Mouse (Mus musculus): ENCODE results near the gene Ldb2.
A peak's percentile ranks its signal among the peaks of the same experiment; 100 is the strongest.

Ldb2 gene

DNA sequence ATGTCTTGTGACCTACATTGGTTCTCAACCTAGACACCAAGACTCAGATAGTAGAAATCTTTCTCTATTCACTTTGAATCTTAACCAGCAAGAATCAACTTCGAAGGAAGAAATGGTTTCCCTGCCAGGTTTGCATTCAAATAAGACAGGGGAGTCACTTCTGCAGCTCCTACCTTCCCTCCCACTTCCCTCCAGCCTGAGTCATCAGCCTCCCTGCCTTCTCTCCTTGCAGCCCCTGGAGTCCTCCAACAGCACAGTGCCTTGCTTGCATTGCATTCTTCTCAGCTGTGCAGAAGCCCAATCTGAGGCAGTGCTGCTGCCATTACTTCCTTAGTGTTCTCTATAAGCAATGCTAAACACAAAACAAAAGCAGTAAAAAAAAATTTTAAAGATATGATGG, 79.6 kb downstream of the Ldb2 start:
- no peak for DNase-seq (ENCODE audit: low spot score in 2 of 2)

DNA sequence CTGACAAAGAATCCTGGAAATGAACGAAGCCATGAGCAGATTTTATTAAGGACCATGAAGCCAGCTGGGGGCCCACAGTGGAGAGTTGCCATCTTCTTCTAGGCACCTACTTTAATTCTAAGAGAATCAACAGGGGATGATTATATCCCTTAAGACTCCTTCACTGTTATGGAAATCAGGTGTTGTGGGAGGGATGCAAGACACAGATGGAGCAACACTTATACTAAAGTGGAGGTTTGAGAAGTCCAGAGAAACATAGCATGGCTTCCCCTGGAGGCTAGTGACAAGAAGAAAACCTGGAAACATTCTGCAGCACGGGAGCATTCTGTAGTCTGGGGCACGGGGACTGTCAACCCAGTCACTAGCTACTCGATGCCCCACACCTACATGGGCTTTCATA, 85.0 kb downstream of the Ldb2 start:
- DNase-seq (ENCODE audit: low spot score in 2 of 2), result no peak

DNA sequence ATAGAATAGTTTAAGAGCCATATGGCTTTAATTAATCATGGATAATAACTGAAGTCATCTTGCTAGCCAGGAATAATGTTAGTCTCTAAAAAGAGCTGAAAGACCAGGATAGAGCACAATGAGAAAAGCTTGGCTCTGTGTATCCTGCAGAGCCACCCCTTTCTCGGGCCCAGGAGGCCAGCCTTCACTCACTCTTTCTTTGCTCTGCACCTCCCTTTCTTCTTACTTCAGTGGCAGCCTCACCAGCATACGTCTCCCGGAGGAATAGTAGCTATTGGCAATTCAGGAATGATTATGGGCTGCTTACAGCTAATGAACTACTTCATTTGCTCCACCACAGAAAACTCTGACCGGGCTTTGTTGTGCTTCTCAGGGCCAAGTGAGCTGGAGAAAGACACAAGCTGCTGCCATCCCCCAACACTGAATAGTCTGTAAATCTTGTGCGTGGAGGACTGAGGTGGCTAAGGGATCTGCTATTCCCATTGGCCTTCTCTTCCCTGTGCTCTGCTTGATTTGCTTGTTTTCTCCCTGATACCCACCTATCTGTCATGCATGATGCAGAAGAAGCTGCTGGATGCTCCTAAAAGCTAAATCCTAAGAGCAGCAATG, 86.2 kb downstream of the Ldb2 start:
- no peak for DNase-seq (ENCODE audit: low spot score in 2 of 2)

DNA sequence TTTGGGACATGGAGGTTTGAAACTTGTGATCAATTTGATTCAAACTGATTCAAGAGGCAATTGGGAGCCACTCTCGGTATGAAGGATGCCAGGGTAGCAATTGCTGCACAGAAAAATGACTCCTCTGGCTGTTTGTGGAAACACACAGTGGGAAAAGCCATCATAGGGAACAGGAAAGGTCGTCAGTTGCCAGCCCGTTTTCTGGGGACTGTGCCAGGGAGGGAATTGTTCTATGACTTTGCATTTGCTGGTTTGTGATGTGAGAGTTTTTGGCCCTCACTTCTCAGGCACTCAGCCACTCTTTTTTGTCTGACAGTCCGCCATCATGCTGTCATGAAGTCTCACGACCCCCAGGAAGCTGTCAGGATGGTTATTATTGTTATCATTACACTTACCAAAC, 88.3 kb downstream of the Ldb2 start:
- peak in 1 of 2 experiments; percentile 45 for DNase-seq (ENCODE audit: low spot score in 2 of 2)

DNA sequence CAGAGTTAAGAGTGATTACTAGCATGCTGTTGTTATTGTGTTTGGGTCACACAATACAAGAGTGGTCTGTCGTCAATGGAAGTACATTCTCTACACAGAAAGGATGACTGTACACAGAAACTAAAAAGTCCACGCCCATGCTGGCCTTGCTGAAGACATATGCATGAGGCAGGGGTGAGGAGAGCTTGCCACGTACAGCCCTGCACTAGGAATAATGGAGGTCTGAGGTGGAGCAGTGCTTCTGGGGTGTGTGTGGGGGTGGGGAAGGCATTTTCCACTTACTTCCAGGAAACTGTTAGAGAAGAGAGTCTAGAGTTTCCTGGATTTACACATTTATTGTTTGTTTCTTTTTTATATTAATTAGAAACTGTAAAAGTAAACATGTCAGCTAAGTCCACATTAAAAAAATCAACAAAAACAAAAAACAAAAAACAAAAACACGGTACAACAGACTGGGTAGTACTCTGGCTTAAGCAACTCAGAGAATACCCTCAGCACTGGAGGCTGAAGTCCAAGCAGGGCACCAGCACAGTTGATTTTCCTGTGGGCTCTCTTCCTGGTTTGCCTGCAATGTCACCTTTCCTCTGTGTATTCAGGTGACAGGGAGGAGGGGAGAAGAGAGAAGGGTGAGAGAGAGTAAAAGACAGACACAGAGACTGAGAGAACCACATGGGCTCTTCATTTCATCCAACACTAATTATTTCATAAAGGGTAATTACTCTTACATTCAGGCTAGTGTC, 89.2 kb downstream of the Ldb2 start:
- DNase-seq (ENCODE audit: low spot score in 2 of 2), result no peak

DNA sequence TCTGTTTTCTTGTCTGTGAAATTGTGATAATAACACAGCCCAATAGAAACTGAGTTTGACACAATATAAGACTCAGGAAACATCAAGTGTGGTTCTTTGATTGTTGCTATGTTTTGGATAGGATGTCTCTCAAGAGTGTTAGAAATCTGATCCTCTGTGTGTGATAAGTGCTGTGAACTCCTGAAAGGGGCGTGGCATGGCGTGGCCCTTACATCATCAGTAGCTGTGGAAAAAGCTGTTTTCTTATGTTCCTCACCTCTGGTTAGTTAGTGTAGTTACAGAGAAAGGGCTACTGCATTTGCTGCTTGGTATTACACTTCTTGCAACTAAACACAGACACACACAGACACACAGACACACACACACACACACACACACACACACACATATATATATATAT, 90.2 kb downstream of the Ldb2 start:
- no peak for DNase-seq (ENCODE audit: low spot score in 2 of 2)

DNA sequence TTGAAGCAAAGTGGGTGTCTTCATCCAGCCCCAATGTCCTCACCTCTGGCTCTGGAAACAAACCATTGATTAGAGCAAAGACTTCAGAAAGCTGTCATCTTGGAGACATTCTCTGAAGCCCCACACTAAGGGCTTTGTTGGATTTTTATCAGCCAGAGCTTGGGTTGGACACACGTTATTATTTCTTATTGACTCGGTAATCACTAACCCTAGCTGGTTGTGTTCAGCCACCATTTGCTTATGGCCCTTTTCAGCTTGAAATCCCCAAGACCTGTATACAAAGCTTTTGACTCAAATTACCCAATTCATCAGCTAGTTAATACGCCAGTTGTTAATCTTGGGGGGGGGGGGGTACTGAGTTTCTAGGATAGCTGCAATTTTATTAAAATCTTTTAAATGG, 91.5 kb downstream of the Ldb2 start:
- no peak for DNase-seq (ENCODE audit: low spot score in 2 of 2)

DNA sequence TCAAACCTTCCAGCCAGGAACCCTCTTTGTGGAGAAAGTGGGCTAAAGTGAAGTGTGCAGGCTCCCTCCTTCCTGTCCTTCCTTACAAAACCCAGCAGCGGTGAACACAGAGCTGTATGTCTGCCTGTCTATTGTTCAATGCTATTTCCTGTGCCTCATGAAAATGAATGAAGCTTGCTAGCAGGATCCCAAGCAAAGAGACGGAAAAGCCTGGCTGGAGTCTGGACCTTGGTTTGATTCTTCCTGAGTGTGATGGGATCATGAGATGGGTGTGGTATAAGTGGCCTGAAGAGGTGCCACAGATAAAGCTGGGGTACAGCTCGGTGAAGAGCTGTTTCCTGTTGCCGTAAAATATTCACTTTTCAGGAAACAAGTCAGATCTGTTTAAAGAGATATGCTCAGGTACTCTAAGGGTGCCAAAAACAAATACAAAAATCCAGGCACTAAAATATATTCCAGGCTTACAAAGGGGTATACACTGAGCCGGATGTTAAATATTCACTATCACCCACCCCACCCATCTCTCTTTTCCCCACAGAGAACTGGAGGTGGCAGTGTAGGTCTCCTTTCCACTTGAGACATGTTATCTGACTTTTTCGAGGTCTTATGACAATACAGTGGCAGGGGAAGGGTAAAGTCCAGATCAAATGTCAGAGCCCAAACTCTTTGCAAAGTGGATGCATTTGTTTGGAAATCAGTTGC, 92.3 kb downstream of the Ldb2 start:
- DNase-seq (ENCODE audit: low spot score in 2 of 2), result no peak

DNA sequence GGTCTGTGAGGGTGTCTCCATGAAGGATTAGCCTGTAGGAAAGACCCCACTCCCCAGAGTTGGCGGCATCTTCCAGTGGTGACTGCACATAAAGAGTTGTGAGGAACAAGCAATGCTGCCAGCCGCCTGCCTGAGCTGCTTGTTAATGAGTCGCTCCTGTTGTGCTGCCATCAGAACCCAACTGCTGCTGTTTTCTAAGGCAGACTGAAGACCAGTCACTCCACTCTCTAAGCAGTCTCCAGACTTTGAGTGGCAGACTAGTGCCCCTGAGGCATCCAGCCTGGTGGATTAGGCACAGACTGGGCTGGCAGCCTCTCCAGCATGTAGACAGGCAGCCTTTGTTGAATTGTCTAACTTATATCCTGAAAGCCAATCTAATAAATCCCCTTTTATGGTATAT, 101.5 kb downstream of the Ldb2 start:
- DNase-seq (ENCODE audit: low spot score in 2 of 2), result peak; percentile 21 to 27

DNA sequence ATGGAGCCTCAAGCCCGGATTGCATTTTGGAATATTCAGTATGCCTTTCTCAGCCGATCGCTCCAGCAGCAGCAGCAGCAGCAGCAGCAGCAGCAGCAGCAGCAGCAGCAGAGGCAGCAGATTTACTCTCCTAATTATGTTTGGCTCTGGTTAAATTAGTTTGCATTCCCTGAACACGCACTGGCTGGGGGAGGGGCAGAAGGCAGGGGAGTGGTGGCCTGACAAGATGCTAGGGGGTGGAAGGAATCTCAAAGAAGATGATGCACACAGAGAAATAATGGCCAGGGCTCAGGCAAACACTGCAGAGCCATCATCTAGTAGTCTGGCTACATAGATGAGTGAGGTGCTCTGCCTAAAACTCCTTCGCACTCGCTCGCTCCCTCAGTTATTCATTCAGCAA, 102.9 kb downstream of the Ldb2 start:
- no peak for DNase-seq (ENCODE audit: low spot score in 2 of 2)

DNA sequence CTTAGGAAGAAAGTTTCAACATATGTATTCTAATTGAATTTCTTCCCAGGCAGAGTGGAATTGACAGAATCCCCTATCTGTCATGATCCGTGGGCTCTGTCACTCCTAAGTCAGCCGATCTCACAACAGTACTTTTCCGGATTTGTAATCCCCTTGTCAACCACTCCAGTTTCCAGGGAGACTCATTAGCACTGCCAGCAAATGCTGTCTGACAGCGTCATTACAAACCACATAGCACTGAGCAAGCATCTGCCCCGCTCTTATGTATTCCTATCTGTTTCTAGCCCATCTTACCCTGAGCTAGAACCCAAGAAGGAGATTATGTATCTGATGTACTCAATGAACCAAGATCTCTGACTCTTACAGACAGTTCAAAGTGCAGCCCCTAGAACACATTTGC, 105.8 kb downstream of the Ldb2 start:
- no peak for DNase-seq (ENCODE audit: low spot score in 2 of 2)

DNA sequence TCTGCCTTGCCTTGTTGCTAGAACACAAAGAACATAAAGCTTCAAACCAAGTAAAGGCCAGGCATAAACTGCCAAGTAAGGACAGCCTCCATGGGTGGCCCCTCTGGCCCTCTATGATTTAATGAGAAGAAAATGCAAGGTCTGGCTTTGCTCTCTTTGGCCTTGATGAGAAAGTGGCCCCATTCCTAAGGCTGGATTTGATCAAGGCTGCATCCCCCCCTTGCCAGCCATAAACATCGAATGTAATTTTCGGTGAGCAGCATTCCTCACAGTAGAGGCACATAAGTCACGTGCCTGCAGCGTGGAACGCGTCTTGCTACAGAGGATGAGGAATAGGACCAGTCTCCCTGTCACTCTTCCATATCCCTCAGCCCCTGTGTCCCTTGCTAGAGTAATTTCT, 113.1 kb downstream of the Ldb2 start:
- DNase-seq (ENCODE audit: low spot score in 2 of 2), result no peak

DNA sequence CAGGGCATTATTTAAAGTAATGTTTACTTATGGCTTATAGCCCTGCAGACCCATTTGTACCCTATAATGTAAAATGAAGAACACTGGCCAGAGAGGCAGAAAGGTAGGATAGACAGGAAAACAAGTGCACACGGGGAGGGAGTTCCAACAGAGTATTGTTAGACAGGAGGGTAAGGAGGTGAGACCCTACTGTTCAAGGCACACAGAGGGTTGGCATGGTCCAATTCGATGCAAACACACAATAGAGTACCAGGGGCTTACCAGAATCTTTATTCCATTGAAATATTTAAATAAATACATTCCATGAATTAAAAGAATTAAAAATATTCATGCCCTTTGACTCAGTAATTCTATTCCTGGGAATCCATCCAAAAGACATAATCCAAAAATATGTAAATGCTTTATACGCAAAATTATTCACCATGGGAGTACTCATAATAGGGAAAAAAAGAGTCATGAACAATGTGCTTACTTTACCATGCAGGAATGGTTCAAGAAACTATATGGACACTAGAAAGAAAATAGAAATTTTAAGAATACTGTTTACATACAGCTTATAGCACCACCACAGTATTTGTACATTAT, 118.3 kb downstream of the Ldb2 start:
- no peak for DNase-seq (ENCODE audit: low spot score in 2 of 2)

DNA sequence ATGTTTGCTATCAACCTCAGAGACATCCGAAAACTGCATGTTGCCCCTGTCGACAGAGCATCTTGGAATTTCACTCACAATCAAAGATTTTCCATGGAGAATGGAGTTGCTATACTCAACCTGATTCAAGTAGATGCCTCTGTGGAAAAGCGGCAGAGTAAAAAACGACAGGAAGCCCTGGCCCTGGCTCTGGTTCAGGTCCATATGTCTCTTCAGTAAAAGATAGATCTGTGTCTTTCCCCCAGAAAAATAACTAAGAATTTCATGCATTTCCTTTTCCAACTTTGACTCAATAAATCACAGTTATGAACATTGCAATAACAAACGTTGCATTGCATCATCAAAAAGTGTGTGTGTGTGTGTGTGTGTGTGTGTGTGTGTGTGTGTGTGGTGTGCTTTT, 121.7 kb downstream of the Ldb2 start:
- no peak for DNase-seq (ENCODE audit: low spot score in 2 of 2)

DNA sequence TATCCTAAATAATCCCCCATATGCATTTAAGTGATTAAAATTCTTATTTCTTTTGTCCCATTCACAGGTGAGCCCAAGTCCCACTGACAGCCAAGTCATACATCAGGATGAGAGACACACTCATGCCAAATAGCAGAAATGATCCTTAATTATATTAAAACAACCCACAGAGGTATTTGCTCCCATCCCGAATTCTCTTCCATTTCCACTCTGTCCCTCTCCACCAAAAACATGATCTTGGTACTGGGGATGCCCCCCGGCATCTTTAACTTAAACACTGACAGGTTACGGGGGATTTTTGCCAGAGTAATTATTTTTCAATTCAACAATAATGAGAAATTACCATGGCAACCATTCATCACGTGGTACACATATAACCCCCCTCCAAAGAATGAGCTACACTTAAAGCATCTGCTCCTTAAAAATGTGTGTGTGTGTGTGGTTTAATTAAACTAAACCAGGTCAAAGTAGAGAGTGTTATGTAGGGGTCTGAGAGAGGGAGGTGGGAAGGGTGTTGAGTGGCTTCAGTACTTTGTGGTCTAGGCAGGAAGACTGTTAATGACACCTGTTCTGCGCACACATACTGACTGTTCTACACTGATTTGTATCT, 123.2 kb downstream of the Ldb2 start:
- no peak for DNase-seq (ENCODE audit: low spot score in 2 of 2)

DNA sequence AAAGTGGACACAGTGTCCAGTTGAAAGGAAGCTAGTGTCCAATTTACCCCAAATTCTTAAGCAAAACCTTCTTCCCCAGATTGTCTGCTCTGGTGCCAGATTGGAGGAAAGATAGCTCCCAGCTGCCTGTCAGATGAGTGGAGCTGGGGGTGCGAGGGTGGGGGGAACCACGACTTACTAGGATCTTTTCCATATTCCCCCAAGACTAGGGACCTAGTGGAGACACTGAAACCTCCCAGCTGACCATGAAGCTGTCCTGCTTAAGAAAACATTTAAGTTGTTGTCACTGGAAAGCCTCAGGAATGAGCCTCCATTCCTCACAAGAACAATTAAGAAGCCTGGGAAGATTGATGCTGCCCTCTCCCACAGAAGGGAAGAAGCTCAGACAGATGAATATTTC, 129.1 kb downstream of the Ldb2 start:
- no peak for DNase-seq (ENCODE audit: low spot score in 2 of 2)

DNA sequence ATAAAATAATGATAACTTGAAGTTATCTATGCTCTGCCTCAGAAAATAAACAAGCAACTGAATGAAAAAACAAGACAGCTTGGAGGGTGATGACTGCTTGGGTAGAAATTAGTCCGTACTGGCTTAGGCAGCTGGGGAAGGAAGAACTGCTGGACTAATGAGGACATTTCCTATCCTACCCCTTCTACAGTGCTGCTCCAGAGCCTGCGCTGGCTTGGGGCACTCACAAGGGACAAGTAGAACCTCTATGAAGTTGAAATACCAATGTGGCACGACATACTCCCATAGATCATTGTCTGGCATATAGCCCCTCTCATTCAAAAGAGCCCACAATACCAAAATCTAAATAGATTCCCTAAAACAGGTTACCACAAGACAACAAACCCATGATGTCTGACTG, 131.6 kb downstream of the Ldb2 start:
- no peak for DNase-seq (ENCODE audit: low spot score in 2 of 2)

DNA sequence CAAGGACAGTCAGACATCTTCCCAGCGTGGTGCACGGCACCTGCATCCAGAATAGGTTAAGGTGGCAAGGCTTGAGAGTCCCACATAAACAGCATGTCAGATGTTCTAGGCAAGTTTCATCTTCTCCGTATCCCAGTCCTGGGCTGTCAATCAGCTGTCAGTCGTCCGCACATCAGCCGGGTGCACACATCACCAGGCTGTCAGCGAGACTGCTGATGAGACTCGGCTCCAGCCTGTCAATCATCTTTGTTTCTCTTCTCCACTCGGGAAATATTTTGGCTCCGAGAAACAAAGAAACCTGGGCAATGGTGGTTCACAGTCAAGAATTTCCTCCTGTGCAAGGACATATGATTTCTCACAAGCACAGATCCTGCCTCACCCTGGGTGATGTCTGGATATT, 132.1 kb downstream of the Ldb2 start:
- no peak for DNase-seq (ENCODE audit: low spot score in 2 of 2)

DNA sequence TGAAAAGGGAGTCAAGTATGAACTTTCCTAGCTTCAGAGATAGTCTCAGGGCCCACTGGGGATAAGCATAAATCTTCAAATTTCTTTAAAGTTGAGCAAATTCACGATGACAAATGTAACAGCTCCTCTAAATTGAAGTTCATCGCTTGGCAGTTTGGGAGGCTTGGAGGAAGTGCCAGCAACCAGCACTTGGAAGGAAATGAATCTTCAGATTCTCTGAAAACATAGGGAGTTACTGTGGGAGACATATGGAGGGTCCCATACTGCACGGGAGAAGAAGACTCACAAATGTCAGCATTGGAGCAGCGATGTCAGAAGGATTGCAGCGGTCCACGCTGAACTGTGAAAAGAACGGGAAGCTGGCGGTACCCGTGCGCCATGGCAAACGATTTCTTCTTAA, 139.8 kb downstream of the Ldb2 start:
- DNase-seq (ENCODE audit: low spot score in 2 of 2), result no peak

DNA sequence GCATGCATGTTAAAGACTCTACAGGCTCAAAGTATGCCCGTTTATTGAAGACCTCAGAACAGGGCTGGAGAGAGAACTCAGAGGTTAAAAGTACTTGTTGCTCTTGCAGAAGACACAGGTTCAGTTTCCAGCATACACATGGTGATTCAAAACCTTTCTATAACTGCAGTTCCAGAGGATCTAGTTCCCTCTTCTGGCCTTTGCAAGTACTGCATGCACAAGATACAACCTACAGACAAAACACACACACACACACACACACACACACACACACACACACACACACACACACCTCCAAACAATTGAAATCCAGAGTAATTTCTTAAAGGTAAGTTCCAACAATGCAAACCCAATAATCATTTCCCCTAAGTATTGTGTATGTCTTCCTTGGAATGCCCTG, 142.8 kb downstream of the Ldb2 start:
- no peak for DNase-seq (ENCODE audit: low spot score in 2 of 2)

DNA sequence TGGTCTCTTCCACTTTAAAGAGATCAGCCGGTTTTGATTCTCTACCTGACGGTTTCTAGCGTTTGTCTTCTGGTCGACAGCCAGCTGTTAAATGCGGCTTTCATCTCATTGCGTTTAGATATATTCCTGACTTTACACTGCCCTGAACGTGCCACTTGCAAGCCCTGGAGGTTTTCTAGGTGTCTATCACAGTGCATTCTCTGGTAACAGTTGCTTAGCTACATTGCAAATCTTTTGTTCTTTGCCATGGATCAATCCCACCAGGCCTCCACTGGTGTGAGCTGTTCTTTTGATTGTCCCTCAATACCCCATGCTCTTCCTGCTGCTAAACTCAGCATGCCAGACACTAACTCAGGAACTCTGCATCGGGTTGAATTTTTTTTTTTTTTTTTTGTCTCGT, 145.1 kb downstream of the Ldb2 start:
- no peak for DNase-seq (ENCODE audit: low spot score in 2 of 2)

DNA sequence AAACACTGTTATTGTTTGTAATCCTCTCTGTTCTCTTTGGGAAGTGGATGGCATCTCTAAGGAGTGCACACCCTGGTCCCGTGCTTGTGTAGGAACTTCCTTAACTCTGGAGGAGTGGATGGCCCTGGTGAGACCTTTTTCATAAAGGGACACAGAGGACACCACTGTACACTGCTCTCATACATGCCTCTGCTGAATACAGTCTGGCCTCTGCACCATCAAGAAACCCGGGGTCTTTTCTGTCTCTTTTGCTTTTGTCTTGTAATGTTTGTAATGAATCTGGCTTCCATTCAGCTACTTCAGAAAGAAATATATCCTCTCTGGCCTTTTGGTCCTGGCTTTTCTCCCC, 152.7 kb downstream of the Ldb2 start:
- DNase-seq (ENCODE audit: low spot score in 2 of 2), result no peak

All from cerebellum, postnatal 4 days (tissue).